Mouse (Mus musculus): ENCODE measurements around the gene 1700013F07Rik. TPM values are rescaled to one million over a fixed set of nuclear protein-coding genes. Genes with fewer than 3 reads are reported as not detected.
"Not testable (repeated sequence)": the region's sequence is repeated elsewhere in the genome, so short reads cannot be mapped to it uniquely, and the experiment has no call there.

The 1700013F07Rik gene
- total RNA-seq (2021) = not detected
- long read RNA-seq, experiment 1 = 0 reads
- long read RNA-seq, experiment 2 = 0 reads

GRCm38 (mm10) chr3:108533951-108534350 lies at the start of gene 1700013F07Rik:
Gene 1700013F07Rik, plus strand, starts transcription at chr3:108534150.
- DNase-seq = no peak

GRCm38 (mm10) chr3:108484749-108485148 lies 49.2 kb upstream of the 1700013F07Rik start:
- DNase-seq = no peak

GRCm38 (mm10) chr3:108489968-108490367 lies 44.0 kb upstream of the 1700013F07Rik start:
- DNase-seq = no peak

- DNase-seq = no peak
Measured at GRCm38 (mm10) chr3:108494861-108495474, 39.0 kb upstream of the 1700013F07Rik start.

- no peak for DNase-seq
Measured at GRCm38 (mm10) chr3:108495486-108495885, 38.5 kb upstream of the 1700013F07Rik start.

- DNase-seq = no peak
Measured at GRCm38 (mm10) chr3:108497602-108498001, 36.3 kb upstream of the 1700013F07Rik start.

GRCm38 (mm10) chr3:108499826-108500225 lies 34.1 kb upstream of the 1700013F07Rik start:
- no peak for DNase-seq

GRCm38 (mm10) chr3:108501411-108501810 lies 32.5 kb upstream of the 1700013F07Rik start:
- not testable (repeated sequence) for DNase-seq

GRCm38 (mm10) chr3:108503908-108504307 lies 30.0 kb upstream of the 1700013F07Rik start:
- no peak for DNase-seq

- DNase-seq = no peak
Measured at GRCm38 (mm10) chr3:108508745-108509474, 25.0 kb upstream of the 1700013F07Rik start.

GRCm38 (mm10) chr3:108510156-108510555 lies 23.8 kb upstream of the 1700013F07Rik start:
- DNase-seq = no peak

- DNase-seq = no peak
Measured at GRCm38 (mm10) chr3:108510716-108511483, 23.1 kb upstream of the 1700013F07Rik start.

- no peak for DNase-seq
Measured at GRCm38 (mm10) chr3:108513465-108513864, 20.5 kb upstream of the 1700013F07Rik start.

GRCm38 (mm10) chr3:108518276-108518675 lies 15.7 kb upstream of the 1700013F07Rik start:
- DNase-seq = no peak

- DNase-seq = no peak
Measured at GRCm38 (mm10) chr3:108523415-108523814, 10.5 kb upstream of the 1700013F07Rik start.

- DNase-seq = no peak
Measured at GRCm38 (mm10) chr3:108528489-108528888, 5.5 kb upstream of the 1700013F07Rik start.

GRCm38 (mm10) chr3:108533114-108533885 lies 650 bp upstream of the 1700013F07Rik start:
- DNase-seq = no peak

- no peak for DNase-seq
Measured at GRCm38 (mm10) chr3:108535896-108536516, 2.1 kb downstream of the 1700013F07Rik start.

GRCm38 (mm10) chr3:108536517-108537260 lies 2.7 kb downstream of the 1700013F07Rik start, which contains the start of gene 5330417C22Rik:
Gene 5330417C22Rik, minus strand, starts transcription at chr3:108536536.
- peak; percentile 16 for DNase-seq

- peak; percentile 80 for DNase-seq
Measured at GRCm38 (mm10) chr3:108537303-108537702, 3.4 kb downstream of the 1700013F07Rik start.

- no peak for DNase-seq
Measured at GRCm38 (mm10) chr3:108542299-108542698, 8.3 kb downstream of the 1700013F07Rik start.

Measured in gastrocnemius, postnatal 10 days (tissue).